Mouse (Mus musculus): ENCODE results near the gene Slc35e3. TPM values are rescaled to one million over a fixed set of nuclear protein-coding genes. Genes with fewer than 3 reads are reported as not detected.
"Not testable (repeated sequence)": the region's sequence is repeated elsewhere in the genome, so short reads cannot be mapped to it uniquely, and the experiment has no call there.

Slc35e3 gene
- total RNA-seq, 2 experiments from 2014 or later = 32.2 to 33.3 TPM

- no peak for DNase-seq (ENCODE audit: extremely low spot score in 1 of 2, low spot score in 1 of 2)
These were observed 7.8 kb downstream of the Slc35e3 start for GRCm38 (mm10) chr10:117738140-117738921.

- DNase-seq (ENCODE audit: extremely low spot score in 1 of 2, low spot score in 1 of 2) = not testable (repeated sequence)
These were observed 8.7 kb downstream of the Slc35e3 start for GRCm38 (mm10) chr10:117737498-117737897.

GRCm38 (mm10) chr10:117737075-117737474 is 9.1 kb downstream of the Slc35e3 start:
- no peak for DNase-seq (ENCODE audit: extremely low spot score in 1 of 2, low spot score in 1 of 2)

- no peak for DNase-seq (ENCODE audit: extremely low spot score in 1 of 2, low spot score in 1 of 2)
These were observed 9.6 kb downstream of the Slc35e3 start for GRCm38 (mm10) chr10:117736573-117736972.

- DNase-seq (ENCODE audit: extremely low spot score in 1 of 2, low spot score in 1 of 2) = not testable (repeated sequence)
These were observed 10.8 kb downstream of the Slc35e3 start for GRCm38 (mm10) chr10:117735396-117735795.

- not testable (repeated sequence) for DNase-seq (ENCODE audit: extremely low spot score in 1 of 2, low spot score in 1 of 2)
These were observed 11.9 kb downstream of the Slc35e3 start for GRCm38 (mm10) chr10:117734104-117734852.

- DNase-seq (ENCODE audit: extremely low spot score in 1 of 2, low spot score in 1 of 2) = not testable (repeated sequence)
These were observed 12.5 kb downstream of the Slc35e3 start for GRCm38 (mm10) chr10:117733626-117734025.

- no peak for DNase-seq (ENCODE audit: extremely low spot score in 1 of 2, low spot score in 1 of 2)
These were observed 13.1 kb downstream of the Slc35e3 start for GRCm38 (mm10) chr10:117732962-117733592.

GRCm38 (mm10) chr10:117732184-117732583 is 14.0 kb downstream of the Slc35e3 start:
- DNase-seq (ENCODE audit: extremely low spot score in 1 of 2, low spot score in 1 of 2) = no peak

- DNase-seq (ENCODE audit: extremely low spot score in 1 of 2, low spot score in 1 of 2) = no peak
These were observed 14.7 kb downstream of the Slc35e3 start for GRCm38 (mm10) chr10:117731244-117732101.

GRCm38 (mm10) chr10:117730637-117731203 is 15.4 kb downstream of the Slc35e3 start:
- DNase-seq (ENCODE audit: extremely low spot score in 1 of 2, low spot score in 1 of 2) = no peak

- no peak for DNase-seq (ENCODE audit: extremely low spot score in 1 of 2, low spot score in 1 of 2)
These were observed 16.0 kb downstream of the Slc35e3 start for GRCm38 (mm10) chr10:117730140-117730539.

- no peak for DNase-seq (ENCODE audit: extremely low spot score in 1 of 2, low spot score in 1 of 2)
These were observed 16.9 kb downstream of the Slc35e3 start for GRCm38 (mm10) chr10:117729139-117729814.

- no peak for DNase-seq (ENCODE audit: extremely low spot score in 1 of 2, low spot score in 1 of 2)
These were observed 17.6 kb downstream of the Slc35e3 start for GRCm38 (mm10) chr10:117728574-117728973.

- no peak for DNase-seq (ENCODE audit: extremely low spot score in 1 of 2, low spot score in 1 of 2)
These were observed 18.6 kb downstream of the Slc35e3 start for GRCm38 (mm10) chr10:117727518-117728110.

GRCm38 (mm10) chr10:117726888-117727385 is 19.2 kb downstream of the Slc35e3 start:
- no peak for DNase-seq (ENCODE audit: extremely low spot score in 1 of 2, low spot score in 1 of 2)

GRCm38 (mm10) chr10:117726350-117726749 is 19.8 kb downstream of the Slc35e3 start:
- no peak for DNase-seq (ENCODE audit: extremely low spot score in 1 of 2, low spot score in 1 of 2)

GRCm38 (mm10) chr10:117725671-117726070 is 20.5 kb downstream of the Slc35e3 start:
- no peak for DNase-seq (ENCODE audit: extremely low spot score in 1 of 2, low spot score in 1 of 2)

Measured in layer of hippocampus, postnatal 25 days (tissue).